Mouse (Mus musculus): Measurements from ENCODE around the gene Vmn1r1. TPM values are rescaled to one million over a fixed set of nuclear protein-coding genes. Genes with fewer than 3 reads are reported as not detected.

Gene Vmn1r1
- total RNA-seq, 2 experiments from 2014 or later: not detected

Other genes starting within 250 kb of the Vmn1r1 start
- gene Enah, start 144.5 kb downstream of the Vmn1r1 start, total RNA-seq (2021): 10 to 100 TPM; 90.6 to 92.1 TPM
- gene Srp9, start 39.7 kb downstream of the Vmn1r1 start, total RNA-seq (2021): 10 to 100 TPM; 42.6 to 46.6 TPM
- gene Degs1, start 118.3 kb upstream of the Vmn1r1 start, total RNA-seq (2021): 10 to 100 TPM; 68.1 to 73.2 TPM
- gene Fbxo28, start 177.1 kb upstream of the Vmn1r1 start, total RNA-seq (2021): 10 to 100 TPM; 23.6 to 25.0 TPM
- gene Trp53bp2, start 244.7 kb upstream of the Vmn1r1 start, total RNA-seq (2021): 10 to 100 TPM; 12.6 to 15.5 TPM